Mouse (Mus musculus) heart, embryonic 11.5 days (tissue): Measurements from ENCODE around the gene Ctcfl. TPM values are rescaled to one million over a fixed set of nuclear protein-coding genes. Genes with fewer than 3 reads are reported as not detected.

Experiments used
- ATAC-seq: fragments of 200-750 bp; cut with Nextera tagmentation; replicated peaks from 2 replicates; pipeline ENCODE4 v1.8.0; 2017; ENCODE audit warnings: moderate library complexity; ENCODE audit not compliant: insufficient number of reproducible peaks, low FRiP score, low TSS enrichment
- H3K27ac ChIP-seq: fragments of 300-500 bp; sonication (generic); 2 replicates; pipeline ENCODE4 v1.5.1; 2014; ENCODE audit warnings: mild to moderate bottlenecking, low read depth, low read length
- H3K27me3 ChIP-seq: fragments of 300-500 bp; sonication (generic); 2 replicates; pipeline ENCODE4 v1.6.1; 2014; ENCODE audit warnings: mild to moderate bottlenecking, low read length, mixed read lengths; ENCODE audit not compliant: control insufficient read depth, insufficient read depth
- H3K36me3 ChIP-seq: fragments of 300-500 bp; sonication (generic); 2 replicates; pipeline ENCODE4 v1.6.1; 2014; ENCODE audit warnings: mild to moderate bottlenecking, low read length, moderate library complexity, mixed read lengths; ENCODE audit not compliant: control insufficient read depth, insufficient read depth
- H3K4me1 ChIP-seq: fragments of 300-500 bp; sonication (generic); 2 replicates; pipeline ENCODE4 v1.6.1; 2014; ENCODE audit warnings: low read length; ENCODE audit not compliant: control insufficient read depth, insufficient read depth
- H3K4me2 ChIP-seq: fragments of 300-500 bp; sonication (generic); 2 replicates; pipeline ENCODE4 v1.6.1; 2014; ENCODE audit warnings: mild to moderate bottlenecking, moderate library complexity
- H3K4me3 ChIP-seq: fragments of 300-500 bp; sonication (generic); 2 replicates; pipeline ENCODE4 v1.5.1; 2014; ENCODE audit warnings: low read depth, low read length
- H3K9ac ChIP-seq: fragments of 300-500 bp; sonication (generic); 2 replicates; pipeline ENCODE4 v1.6.1; 2014; ENCODE audit warnings: mild to moderate bottlenecking, low read depth, low read length, moderate library complexity
- H3K9me3 ChIP-seq: fragments of 300-500 bp; sonication (generic); replicated peaks from 2 replicates; pipeline ENCODE4 v1.6.1; 2016; ENCODE audit warnings: low read length; ENCODE audit not compliant: control insufficient read depth
- WGBS: fragments of 180-500 bp; shearing (Covaris S2); extraction: QIAGEN DNeasy Blood & Tissue Kit; methylation state at CpG from one replicate; pipeline ENCODE4 v1.1.7; 2014; ENCODE audit not compliant: insufficient replicate concordance; 5-methylcytosine and 5-hydroxymethylcytosine counted together
- polyA plus RNA-seq: library from polyadenylated mRNA; unstranded; fragments of >200 nt; fragmentation: Nextera tagmentation; extraction: Ambion mirVana; gene quantifications from 2 replicates; pipeline ENCODE4 v1.2.1, GENCODE M21; 2014

The Ctcfl gene
- polyA plus RNA-seq, 1 experiment from 2014 or later, result 0.39 TPM

DNA sequence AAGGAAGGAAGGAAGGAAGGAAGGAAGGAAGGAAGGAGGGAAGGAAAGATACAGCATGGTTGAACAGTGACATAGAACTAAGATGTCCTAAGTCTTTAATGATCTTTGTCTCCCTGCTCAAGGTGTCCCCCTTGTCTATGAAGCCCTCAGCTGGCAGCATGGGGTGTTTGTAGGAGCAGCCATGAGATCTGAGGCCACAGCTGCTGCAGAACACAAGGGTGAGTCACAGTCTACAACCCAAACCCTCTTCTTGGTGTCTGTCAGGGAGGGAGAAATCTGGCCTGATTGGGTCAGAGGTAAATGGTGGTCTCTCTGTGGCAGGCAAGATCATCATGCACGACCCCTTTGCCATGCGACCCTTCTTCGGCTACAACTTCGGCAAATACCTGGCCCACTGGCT lies 38.5 kb upstream of the Ctcfl start:
- H3K4me2 ChIP-seq, result no peak overlapping the region
- ATAC-seq, result no peak
- H3K27ac ChIP-seq, result no peak overlapping the region
- no peaks in the 10 kb centered on the region for H3K27me3 ChIP-seq
- WGBS, result 89% methylated on average over 4 of the region's 4 CpGs
- no peaks in the 10 kb centered on the region for H3K36me3 ChIP-seq
- H3K9me3 ChIP-seq, result no peaks in the 10 kb centered on the region
- H3K4me1 ChIP-seq, result peaks cover 3% of the 10 kb centered on the region; the same call in 1 of the 2 replicates
- H3K9ac ChIP-seq, result no peak overlapping the region
- H3K4me3 ChIP-seq, result no peak overlapping the region

DNA sequence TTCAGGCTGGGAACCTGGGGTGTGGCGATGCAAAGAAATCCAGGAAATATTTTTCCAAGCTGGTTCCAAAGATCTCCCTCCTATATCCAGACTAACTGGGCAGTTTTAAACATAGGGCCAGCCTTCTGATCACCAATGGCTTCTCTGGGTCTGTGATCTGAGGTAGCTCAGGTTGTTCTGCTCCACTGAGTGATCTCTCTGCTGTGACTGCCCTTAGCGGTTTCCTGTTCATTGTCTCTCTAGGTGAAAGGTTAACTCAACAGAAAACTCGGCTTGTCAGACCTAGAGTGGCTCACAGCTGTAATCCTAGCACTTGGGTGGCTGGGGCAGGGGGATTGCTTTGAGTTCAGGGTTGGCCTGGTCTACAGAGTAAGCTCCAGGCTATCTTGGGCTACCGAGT lies 38.1 kb upstream of the Ctcfl start:
- WGBS, result 56% methylated on average over 4 of the region's 4 CpGs
- no peak overlapping the region for H3K4me3 ChIP-seq
- H3K4me1 ChIP-seq, result peaks cover 3% of the 10 kb centered on the region; the same call in 1 of the 2 replicates
- no peaks in the 10 kb centered on the region for H3K27me3 ChIP-seq
- no peaks in the 10 kb centered on the region for H3K36me3 ChIP-seq
- H3K4me2 ChIP-seq, result no peak overlapping the region
- no peak overlapping the region for H3K9ac ChIP-seq
- no peak for ATAC-seq
- H3K27ac ChIP-seq, result no peak overlapping the region
- H3K9me3 ChIP-seq, result no peaks in the 10 kb centered on the region

DNA sequence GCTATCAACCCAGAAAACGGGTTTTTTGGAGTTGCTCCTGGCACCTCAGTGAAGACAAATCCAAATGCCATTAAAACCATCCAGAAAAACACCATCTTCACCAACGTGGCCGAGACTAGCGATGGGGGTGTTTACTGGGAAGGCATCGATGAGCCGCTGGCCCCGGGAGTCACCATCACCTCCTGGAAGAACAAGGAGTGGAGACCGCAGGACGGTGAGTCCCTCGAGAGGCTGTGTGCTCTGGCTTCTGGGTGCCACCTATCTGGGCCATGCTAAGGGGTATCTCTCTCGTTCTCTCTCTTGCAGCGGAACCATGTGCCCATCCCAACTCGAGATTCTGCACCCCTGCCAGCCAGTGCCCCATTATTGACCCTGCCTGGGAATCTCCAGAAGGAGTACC lies 37.6 kb upstream of the Ctcfl start:
- no peak overlapping the region for H3K4me2 ChIP-seq
- no peaks in the 10 kb centered on the region for H3K27me3 ChIP-seq
- peaks cover 3% of the 10 kb centered on the region; the same call in 1 of the 2 replicates for H3K4me1 ChIP-seq
- H3K9me3 ChIP-seq, result no peaks in the 10 kb centered on the region
- WGBS, result 83% methylated on average over 13 of the region's 13 CpGs
- H3K4me3 ChIP-seq, result no peak overlapping the region
- no peak overlapping the region for H3K9ac ChIP-seq
- ATAC-seq, result no peak
- no peaks in the 10 kb centered on the region for H3K36me3 ChIP-seq
- H3K27ac ChIP-seq, result no peak overlapping the region

DNA sequence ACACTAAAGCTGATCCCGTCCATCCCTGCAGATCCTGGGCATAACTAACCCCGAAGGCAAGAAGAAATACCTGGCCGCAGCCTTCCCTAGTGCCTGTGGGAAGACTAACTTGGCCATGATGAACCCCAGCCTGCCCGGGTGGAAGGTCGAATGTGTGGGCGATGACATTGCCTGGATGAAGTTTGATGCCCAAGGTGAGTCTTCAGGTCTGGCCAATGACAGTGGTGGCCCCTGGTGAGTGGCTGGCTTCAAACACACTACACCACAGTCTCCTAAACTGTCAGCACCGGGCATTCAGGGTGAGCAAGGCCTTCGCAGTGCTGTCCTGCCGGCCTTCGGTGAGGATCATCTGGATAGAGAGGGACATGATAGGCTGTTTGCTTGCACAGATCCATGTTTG lies 36.6 kb upstream of the Ctcfl start:
- Histone ChIP-seq H3K9me3 (no peaks in the 10 kb centered on the region), H3K27ac (no peak overlapping the region), H3K27me3 (no peaks in the 10 kb centered on the region), H3K4me2 (no peak overlapping the region), H3K4me3 (no peak overlapping the region), H3K4me1 (peaks cover 3% of the 10 kb centered on the region; the same call in 1 of the 2 replicates), H3K36me3 (no peaks in the 10 kb centered on the region), H3K9ac (no peak overlapping the region)
- WGBS, result 90% methylated on average over 10 of the region's 10 CpGs
- no peak for ATAC-seq

DNA sequence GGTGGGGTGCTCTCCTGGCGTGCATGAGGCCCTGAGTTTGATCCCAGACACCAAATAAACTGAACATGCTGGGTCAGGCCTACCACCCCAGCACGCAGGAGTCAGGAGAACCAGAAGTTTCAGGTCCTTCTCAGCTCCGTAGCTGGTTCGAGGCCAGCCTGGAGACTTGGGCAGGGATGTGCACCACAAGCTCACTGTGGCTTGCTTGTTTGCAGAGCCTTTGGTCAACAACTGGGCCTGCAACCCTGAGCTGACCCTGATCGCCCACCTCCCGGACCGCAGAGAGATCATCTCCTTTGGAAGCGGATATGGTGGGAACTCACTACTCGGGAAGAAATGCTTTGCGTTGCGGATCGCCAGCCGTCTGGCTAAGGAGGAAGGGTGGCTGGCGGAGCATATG lies 35.6 kb upstream of the Ctcfl start:
- no peak overlapping the region for H3K4me2 ChIP-seq
- no peaks in the 10 kb centered on the region for H3K27me3 ChIP-seq
- no peak overlapping the region for H3K4me3 ChIP-seq
- no peaks in the 10 kb centered on the region for H3K36me3 ChIP-seq
- H3K27ac ChIP-seq, result no peak overlapping the region
- no peaks in the 10 kb centered on the region for H3K9me3 ChIP-seq
- peaks cover 3% of the 10 kb centered on the region; the same call in 1 of the 2 replicates for H3K4me1 ChIP-seq
- no peak for ATAC-seq
- H3K9ac ChIP-seq, result no peak overlapping the region
- 86% methylated on average over 14 of the region's 14 CpGs for WGBS

DNA sequence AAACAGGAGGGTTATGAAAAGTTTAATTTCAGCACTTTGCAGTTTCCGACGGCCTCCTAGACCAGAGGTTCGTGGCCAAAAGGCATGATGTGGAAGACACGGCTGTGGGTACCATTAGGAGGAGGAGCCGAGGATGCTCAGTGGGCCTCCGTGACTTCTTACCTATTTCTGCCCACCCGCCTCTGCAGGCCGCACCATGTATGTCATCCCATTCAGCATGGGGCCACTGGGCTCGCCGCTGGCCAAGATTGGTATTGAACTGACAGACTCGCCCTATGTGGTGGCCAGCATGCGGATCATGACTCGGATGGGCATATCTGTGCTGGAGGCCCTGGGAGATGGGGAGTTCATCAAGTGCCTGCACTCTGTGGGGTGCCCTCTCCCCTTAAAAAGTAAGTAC lies 35.2 kb upstream of the Ctcfl start:
- WGBS, result 85% methylated on average over 13 of the region's 13 CpGs
- ATAC-seq, result no peak

DNA sequence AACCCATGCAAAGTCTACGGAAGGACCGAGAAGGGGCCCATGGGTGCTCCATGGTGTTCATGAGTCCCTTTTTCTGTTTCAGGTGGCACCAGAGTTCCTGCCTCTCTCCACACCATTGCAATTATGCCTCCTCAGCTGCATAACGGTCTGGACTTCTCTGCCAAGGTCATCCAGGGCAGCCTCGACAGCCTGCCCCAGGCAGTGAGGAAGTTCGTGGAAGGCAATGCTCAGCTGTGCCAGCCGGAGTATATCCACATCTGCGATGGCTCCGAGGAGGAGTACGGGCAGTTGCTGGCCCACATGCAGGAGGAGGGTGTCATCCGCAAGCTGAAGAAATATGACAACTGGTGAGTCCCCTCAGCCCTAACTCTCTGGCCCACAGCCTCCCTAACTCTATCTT lies 33.9 kb upstream of the Ctcfl start:
- H3K36me3 ChIP-seq, result no peaks in the 10 kb centered on the region
- no peaks in the 10 kb centered on the region for H3K9me3 ChIP-seq
- H3K4me1 ChIP-seq, result peaks cover 3% of the 10 kb centered on the region; the same call in 1 of the 2 replicates
- 76% methylated on average over 10 of the region's 10 CpGs for WGBS
- no peak for ATAC-seq
- H3K4me3 ChIP-seq, result no peak overlapping the region
- H3K27ac ChIP-seq, result no peak overlapping the region
- H3K9ac ChIP-seq, result no peak overlapping the region
- no peaks in the 10 kb centered on the region for H3K27me3 ChIP-seq
- no peak overlapping the region for H3K4me2 ChIP-seq

More for the DNA sequence above, 35.2 kb upstream of the Ctcfl start:
- no peaks in the 10 kb centered on the region for H3K27me3 ChIP-seq
- no peak overlapping the region for H3K9ac ChIP-seq
- H3K36me3 ChIP-seq, result no peaks in the 10 kb centered on the region
- no peak overlapping the region for H3K4me3 ChIP-seq
- no peak overlapping the region for H3K4me2 ChIP-seq
- no peaks in the 10 kb centered on the region for H3K9me3 ChIP-seq
- peaks cover 3% of the 10 kb centered on the region; the same call in 1 of the 2 replicates for H3K4me1 ChIP-seq
- no peak overlapping the region for H3K27ac ChIP-seq

DNA sequence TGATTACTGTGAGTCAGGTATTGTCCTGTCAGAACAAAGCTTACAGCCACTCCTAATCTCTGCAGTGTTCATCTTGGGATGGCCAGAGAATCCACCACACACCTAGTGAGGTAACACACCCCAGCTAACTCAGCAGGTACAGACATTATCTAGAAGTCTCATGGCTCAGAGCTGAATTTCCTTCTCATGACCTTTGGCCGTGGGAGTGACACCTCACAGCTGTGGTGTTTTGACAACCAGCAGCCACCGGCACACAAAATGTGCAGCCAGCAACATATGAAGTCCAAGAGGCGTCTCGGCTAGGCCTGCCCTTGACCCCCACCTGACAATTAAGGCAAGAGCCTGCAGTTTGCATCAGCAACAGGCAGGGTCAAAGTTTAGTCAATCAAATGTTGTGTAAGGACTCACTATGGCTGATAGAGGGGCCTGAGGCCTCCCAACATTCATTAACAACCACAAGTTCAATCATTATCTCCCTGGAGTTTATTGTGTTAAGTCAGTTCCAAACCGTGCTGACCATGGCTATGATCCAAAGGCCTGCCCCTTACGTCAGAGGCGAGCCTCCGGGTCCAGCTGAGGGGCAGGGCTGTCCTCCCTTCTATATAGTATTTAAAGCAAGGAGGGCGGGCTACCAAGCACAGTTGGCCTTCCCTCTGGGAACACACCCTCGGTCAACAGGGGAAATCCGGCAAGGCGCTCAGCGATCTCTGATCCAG lies 33.3 kb upstream of the Ctcfl start, which contains the start of gene Pck1:
TSS of gene Pck1 (plus strand) at position 613 of the 716 bp plus-strand sequence.
- Histone ChIP-seq H3K27me3 (no peaks in the 10 kb centered on the region), H3K9ac (no peak within 1 kb of the TSS), H3K4me2 (no peak within 1 kb of the TSS), H3K9me3 (no peaks in the 10 kb centered on the region), H3K4me3 (no peak within 1 kb of the TSS), H3K36me3 (no peaks in the 10 kb centered on the region), H3K27ac (no peak within 1 kb of the TSS), H3K4me1 (peaks cover 3% of the 10 kb centered on the region; the same call in 1 of the 2 replicates)
- 72% methylated on average over 13 of the region's 13 CpGs for WGBS
- no peak for ATAC-seq

DNA sequence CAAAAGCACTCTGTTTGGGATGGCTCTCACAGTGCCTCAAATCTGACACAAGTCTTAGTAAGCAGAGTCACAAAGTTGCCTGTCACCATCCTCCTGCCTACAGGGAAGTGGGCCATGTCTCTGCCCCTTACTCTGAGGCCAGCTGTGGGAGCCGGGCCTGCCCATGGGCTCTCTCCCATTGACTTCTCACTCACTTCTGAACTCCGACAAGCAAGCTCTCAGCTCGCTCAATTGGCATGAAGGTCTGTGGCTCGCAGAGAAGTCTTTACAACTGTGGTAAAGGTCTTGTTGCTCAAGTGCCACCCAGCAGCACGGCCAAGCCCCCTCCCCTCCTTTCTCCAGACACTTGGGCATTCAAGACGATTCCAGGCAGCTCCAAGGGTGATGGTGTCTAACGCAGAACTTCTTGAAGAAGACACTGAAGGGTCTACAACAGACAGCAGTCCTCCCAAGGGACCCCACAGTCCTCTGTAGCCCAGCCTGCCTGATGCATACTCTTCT lies 32.5 kb upstream of the Ctcfl start:
- Histone ChIP-seq H3K9ac (no peak overlapping the region), H3K4me1 (peaks cover 3% of the 10 kb centered on the region; the same call in 1 of the 2 replicates)

More for the DNA sequence above, 32.5 kb upstream of the Ctcfl start:
- WGBS, result 82% methylated on average over 7 of the region's 7 CpGs
- H3K9me3 ChIP-seq, result no peaks in the 10 kb centered on the region
- no peaks in the 10 kb centered on the region for H3K36me3 ChIP-seq
- no peak overlapping the region for H3K27ac ChIP-seq
- ATAC-seq, result no peak
- no peak overlapping the region for H3K4me2 ChIP-seq
- no peak overlapping the region for H3K4me3 ChIP-seq
- H3K27me3 ChIP-seq, result no peaks in the 10 kb centered on the region
